Mouse (Mus musculus): ENCODE results near the gene Krtap19-1. TPM values are rescaled to one million over a fixed set of nuclear protein-coding genes. Genes with fewer than 3 reads are reported as not detected.

Gene Krtap19-1
- not detected in 2 replicates for polyA plus RNA-seq (2015; fragmentation: Nextera tagmentation; extraction: Ambion mirVana)

GRCm38 (mm10) chr16:88869311-88869710 is at the start of gene Krtap19-1:
Krtap19-1 (minus strand) TSS chr16:88869411.
- Histone ChIP-seq H3K27ac (ENCODE audit: low read depth, low read length) (no peak within 1 kb of the TSS), H3K9ac (ENCODE audit: low read depth, low read length) (no peak within 1 kb of the TSS), H3K27me3 (replicated peaks; ENCODE audit: control insufficient read depth, insufficient read depth, low read length) (no peaks in the 10 kb centered on the region), H3K4me1 (replicated peaks; ENCODE audit: control insufficient read depth, insufficient read depth, low read length) (no peaks in the 10 kb centered on the region), H3K4me3 (ENCODE audit: low read depth, low read length) (no peak within 1 kb of the TSS), H3K36me3 (ENCODE audit: control insufficient read depth, insufficient read depth) (no peaks in the 10 kb centered on the region), H3K9me3 (ENCODE audit: control insufficient read depth) (no peaks in the 10 kb centered on the region), H3K4me2 (replicated peaks; ENCODE audit: low read depth) (no peak within 1 kb of the TSS)
- no peak for ATAC-seq
- 85% methylated on average over 6 of the region's 6 CpGs for WGBS
- TF ChIP-seq CTCF (IDR thresholded peaks at IDR 0.05; ENCODE audit: low read depth) = no peak

- no peak within 1 kb of the TSS for H3K9ac ChIP-seq (ENCODE audit: low read depth, low read length)
- H3K27ac ChIP-seq (ENCODE audit: low read depth, low read length) = no peak within 1 kb of the TSS
- no peaks in the 10 kb centered on the region for H3K4me1 ChIP-seq (replicated peaks; ENCODE audit: control insufficient read depth, insufficient read depth, low read length)
- no peaks in the 10 kb centered on the region for H3K36me3 ChIP-seq (ENCODE audit: control insufficient read depth, insufficient read depth)
- no peak for TF ChIP-seq CTCF (IDR thresholded peaks at IDR 0.05; ENCODE audit: low read depth)
- no peak within 1 kb of the TSS for H3K4me3 ChIP-seq (ENCODE audit: low read depth, low read length)
- no peak within 1 kb of the TSS for H3K4me2 ChIP-seq (replicated peaks; ENCODE audit: low read depth)
- no peaks in the 10 kb centered on the region for H3K27me3 ChIP-seq (replicated peaks; ENCODE audit: control insufficient read depth, insufficient read depth, low read length)
- no peak for ATAC-seq
- WGBS = 89% methylated on average over 6 of the region's 6 CpGs
- no peaks in the 10 kb centered on the region for H3K9me3 ChIP-seq (ENCODE audit: control insufficient read depth)
Observed at GRCm38 (mm10) chr16:88896357-88896756, 27.1 kb upstream of the Krtap19-1 start, which contains the start of gene Krtap19-5. Krtap19-5 (minus strand) TSS chr16:88896457.

- no peaks in the 10 kb centered on the region for H3K4me1 ChIP-seq (replicated peaks; ENCODE audit: control insufficient read depth, insufficient read depth, low read length)
- H3K9me3 ChIP-seq (ENCODE audit: control insufficient read depth) = no peaks in the 10 kb centered on the region
- 86% methylated on average over 6 of the region's 6 CpGs for WGBS
- no peak for TF ChIP-seq CTCF (IDR thresholded peaks at IDR 0.05; ENCODE audit: low read depth)
- ATAC-seq = no peak
- no peak overlapping the region for H3K9ac ChIP-seq (ENCODE audit: low read depth, low read length)
- no peak overlapping the region for H3K27ac ChIP-seq (ENCODE audit: low read depth, low read length)
- no peak overlapping the region for H3K4me2 ChIP-seq (replicated peaks; ENCODE audit: low read depth)
- H3K4me3 ChIP-seq (ENCODE audit: low read depth, low read length) = no peak overlapping the region
- H3K36me3 ChIP-seq (ENCODE audit: control insufficient read depth, insufficient read depth) = no peaks in the 10 kb centered on the region
- no peaks in the 10 kb centered on the region for H3K27me3 ChIP-seq (replicated peaks; ENCODE audit: control insufficient read depth, insufficient read depth, low read length)
Observed at GRCm38 (mm10) chr16:88886870-88887269, 17.7 kb upstream of the Krtap19-1 start.

GRCm38 (mm10) chr16:88884989-88885388 is 15.8 kb upstream of the Krtap19-1 start, which contains the start of gene Krtap19-4:
Krtap19-4 (minus strand) TSS chr16:88885089.
- H3K27ac ChIP-seq (ENCODE audit: low read depth, low read length) = no peak within 1 kb of the TSS
- no peaks in the 10 kb centered on the region for H3K36me3 ChIP-seq (ENCODE audit: control insufficient read depth, insufficient read depth)
- WGBS = 91% methylated on average over 5 of the region's 5 CpGs
- no peaks in the 10 kb centered on the region for H3K27me3 ChIP-seq (replicated peaks; ENCODE audit: control insufficient read depth, insufficient read depth, low read length)
- H3K4me3 ChIP-seq (ENCODE audit: low read depth, low read length) = no peak within 1 kb of the TSS
- TF ChIP-seq CTCF (IDR thresholded peaks at IDR 0.05; ENCODE audit: low read depth) = no peak
- H3K4me1 ChIP-seq (replicated peaks; ENCODE audit: control insufficient read depth, insufficient read depth, low read length) = no peaks in the 10 kb centered on the region
- no peak within 1 kb of the TSS for H3K9ac ChIP-seq (ENCODE audit: low read depth, low read length)
- H3K4me2 ChIP-seq (replicated peaks; ENCODE audit: low read depth) = no peak within 1 kb of the TSS
- H3K9me3 ChIP-seq (ENCODE audit: control insufficient read depth) = no peaks in the 10 kb centered on the region
- ATAC-seq = no peak

- no peaks in the 10 kb centered on the region for H3K27me3 ChIP-seq (replicated peaks; ENCODE audit: control insufficient read depth, insufficient read depth, low read length)
- 78% methylated on average over 2 of the region's 2 CpGs for WGBS
- H3K36me3 ChIP-seq (ENCODE audit: control insufficient read depth, insufficient read depth) = no peaks in the 10 kb centered on the region
- H3K9ac ChIP-seq (ENCODE audit: low read depth, low read length) = no peak within 1 kb of the TSS
- ATAC-seq = no peak
- no peak within 1 kb of the TSS for H3K27ac ChIP-seq (ENCODE audit: low read depth, low read length)
- H3K9me3 ChIP-seq (ENCODE audit: control insufficient read depth) = no peaks in the 10 kb centered on the region
- no peak within 1 kb of the TSS for H3K4me2 ChIP-seq (replicated peaks; ENCODE audit: low read depth)
- H3K4me3 ChIP-seq (ENCODE audit: low read depth, low read length) = no peak within 1 kb of the TSS
- no peak for TF ChIP-seq CTCF (IDR thresholded peaks at IDR 0.05; ENCODE audit: low read depth)
- H3K4me1 ChIP-seq (replicated peaks; ENCODE audit: control insufficient read depth, insufficient read depth, low read length) = no peaks in the 10 kb centered on the region
Observed at GRCm38 (mm10) chr16:88877938-88878337, 8.7 kb upstream of the Krtap19-1 start, which contains the start of gene Krtap19-3. Krtap19-3 (minus strand) TSS chr16:88878038.

- WGBS = 87% methylated on average over 3 of the region's 3 CpGs
- Histone ChIP-seq H3K27me3 (replicated peaks; ENCODE audit: control insufficient read depth, insufficient read depth, low read length) (no peaks in the 10 kb centered on the region), H3K4me3 (ENCODE audit: low read depth, low read length) (no peak within 1 kb of the TSS), H3K9me3 (ENCODE audit: control insufficient read depth) (no peaks in the 10 kb centered on the region), H3K36me3 (ENCODE audit: control insufficient read depth, insufficient read depth) (no peaks in the 10 kb centered on the region), H3K4me2 (replicated peaks; ENCODE audit: low read depth) (no peak within 1 kb of the TSS), H3K4me1 (replicated peaks; ENCODE audit: control insufficient read depth, insufficient read depth, low read length) (no peaks in the 10 kb centered on the region), H3K27ac (ENCODE audit: low read depth, low read length) (no peak within 1 kb of the TSS), H3K9ac (ENCODE audit: low read depth, low read length) (no peak within 1 kb of the TSS)
- no peak for ATAC-seq
- TF ChIP-seq CTCF (IDR thresholded peaks at IDR 0.05; ENCODE audit: low read depth) = no peak
Observed at GRCm38 (mm10) chr16:88874169-88874568, 5.0 kb upstream of the Krtap19-1 start, which contains the start of gene Krtap19-2. Krtap19-2 (minus strand) TSS chr16:88874269.
